Mouse (Mus musculus) heart, postnatal 36 days (tissue): ENCODE data around the gene Pyurf. TPM values are rescaled to one million over a fixed set of nuclear protein-coding genes. Genes with fewer than 3 reads are reported as not detected.

Source experiments
- DNase-seq, 2 experiments: peaks; one replicate each; pipeline ENCODE4 v3.0.0; 2021 to 2022
- intact Hi-C: fragments of 180-260 bp; cut with DNase I; formaldehyde crosslinking; loops from one replicate; pipeline ENCODE4 v1.15.1; 2025
- total RNA-seq, 2 experiments: library from RNA; stranded (reverse); gene quantifications; 2 replicates each; pipeline ENCODE4 v1.2.3; 2021

Pyurf gene
- total RNA-seq, result 10 to 100 TPM; 22.6 to 23.5 TPM

GRCm38 (mm10) chr6:57691467-57692261 lies at the start of gene Pyurf:
Pyurf (minus strand) TSS chr6:57692078.
- DNase-seq, result peak; percentile 83 to 85
- intact Hi-C loops, result loop anchor here (1.0 to 10.0 kb wide), 4 partner anchors 12 to 977 kb away; partner anchors contain the start of genes Avl9, Nt5c3 and Vmn1r4

- intact Hi-C loops, result no loop called here
These were observed 29.5 kb upstream of the Pyurf start for GRCm38 (mm10) chr6:57721347-57721746.

DNA sequence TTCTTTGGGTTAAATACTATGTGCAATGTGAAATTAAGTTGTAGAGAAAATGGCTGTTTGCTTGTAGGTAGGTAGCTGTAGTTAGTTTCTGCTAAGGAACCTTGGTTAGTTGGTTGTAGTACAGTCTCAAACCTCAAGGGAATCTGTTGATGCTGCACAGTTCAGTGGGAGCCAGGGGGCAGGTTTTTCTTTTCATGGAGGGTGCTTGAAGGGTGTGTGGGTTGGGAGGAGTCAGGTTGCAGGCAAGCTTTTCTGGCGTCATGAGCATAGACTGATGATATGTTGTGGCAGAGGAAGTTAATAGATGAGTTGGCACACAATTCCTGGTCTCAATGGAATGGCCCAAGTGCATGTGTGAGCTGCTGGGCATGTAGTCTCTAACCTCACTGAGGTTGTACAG lies 19.8 kb upstream of the Pyurf start:
- DNase-seq, result no peak
- intact Hi-C loops, result no loop called here

More at GRCm38 (mm10) chr6:57721347-57721746, 29.5 kb upstream of the Pyurf start:
- DNase-seq, result no peak

DNA sequence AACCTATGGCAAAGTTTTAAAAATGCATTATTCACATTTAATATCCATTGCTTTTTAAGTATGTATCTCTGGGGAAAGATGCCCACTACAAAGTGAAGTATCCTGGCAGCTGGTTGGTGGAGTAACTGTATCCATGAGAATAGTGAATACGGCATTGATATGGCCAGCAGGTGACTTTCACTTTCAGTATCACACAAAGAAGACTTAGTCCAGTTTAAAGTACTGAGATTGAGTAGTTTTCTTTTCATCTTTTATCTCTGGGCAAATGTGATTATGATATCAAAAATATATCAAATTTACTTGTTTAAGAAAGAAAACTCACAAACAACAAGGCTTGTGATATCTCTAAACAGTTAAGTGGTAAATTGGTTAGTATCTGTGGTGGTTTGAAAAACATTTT lies 14.8 kb upstream of the Pyurf start:
- intact Hi-C loops, result loop anchor here (10.0 kb wide), 1 partner anchor 912 kb away; the partner anchor contains the start of gene Kbtbd2
- no peak for DNase-seq

- DNase-seq, result no peak
- intact Hi-C loops, result loop anchor here (1.0 to 10.0 kb wide), 3 partner anchors 11 to 909 kb away; partner anchors contain the start of genes Kbtbd2, Ppm1k and Pyurf
These were observed 11.8 kb upstream of the Pyurf start for GRCm38 (mm10) chr6:57703703-57704102.

GRCm38 (mm10) chr6:57702743-57703499 lies 11.0 kb upstream of the Pyurf start:
- intact Hi-C loops, result loop anchor here (1.0 to 10.0 kb wide), 3 partner anchors 11 to 908 kb away; partner anchors contain the start of genes Kbtbd2, Ppm1k and Pyurf

DNA sequence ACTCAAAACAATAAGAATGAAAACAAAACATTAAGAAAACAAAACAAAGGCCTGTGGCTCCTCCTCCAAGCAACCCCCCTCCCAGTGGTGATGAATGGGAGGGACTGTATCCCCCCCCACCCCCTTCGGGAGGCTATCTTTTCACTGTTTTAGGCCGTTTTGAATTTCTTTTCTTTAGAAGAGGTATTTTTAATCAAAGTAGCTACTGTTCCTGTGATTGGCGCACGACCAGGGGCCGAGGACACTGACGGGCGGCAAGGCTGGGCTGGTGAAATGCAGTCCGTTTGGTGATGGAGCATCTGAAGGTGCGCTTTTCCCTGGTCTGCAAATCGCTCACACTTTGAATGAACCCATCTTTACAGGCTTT lies 10.5 kb upstream of the Pyurf start, which contains the start of gene Lancl2:
Lancl2 (plus strand) TSS at position 165 of the 367 bp plus-strand sequence.
- intact Hi-C loops, result loop anchor here (5.0 to 10.0 kb wide), 2 partner anchors 165 to 908 kb away; partner anchors contain the start of genes Kbtbd2 and Ppm1k
- no peak for DNase-seq

More at GRCm38 (mm10) chr6:57702743-57703499, 11.0 kb upstream of the Pyurf start:
- DNase-seq, result peak; percentile 96 to 98

DNA sequence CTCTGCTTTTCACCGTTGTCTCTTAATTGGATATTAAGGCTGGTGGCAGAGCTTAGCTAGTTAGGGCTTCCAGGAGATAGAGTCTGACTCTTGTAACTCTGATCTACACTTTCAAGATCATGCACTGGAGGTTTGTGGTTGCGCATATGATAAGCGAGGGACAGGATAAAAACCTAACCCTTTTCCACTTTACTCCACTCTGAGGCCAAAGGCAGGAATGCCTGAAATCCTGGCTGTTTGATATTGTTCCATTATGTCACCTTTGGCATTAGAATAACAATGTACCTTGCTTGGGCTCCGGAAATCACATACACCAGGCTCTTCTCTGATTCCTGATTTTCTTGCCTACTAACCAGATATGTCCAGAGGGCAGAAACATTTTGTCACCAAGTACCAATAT lies 9.8 kb upstream of the Pyurf start:
- intact Hi-C loops, result loop anchor here (5.0 to 10.0 kb wide), 2 partner anchors 164 to 907 kb away; partner anchors contain the start of genes Kbtbd2 and Ppm1k
- DNase-seq, result no peak

DNA sequence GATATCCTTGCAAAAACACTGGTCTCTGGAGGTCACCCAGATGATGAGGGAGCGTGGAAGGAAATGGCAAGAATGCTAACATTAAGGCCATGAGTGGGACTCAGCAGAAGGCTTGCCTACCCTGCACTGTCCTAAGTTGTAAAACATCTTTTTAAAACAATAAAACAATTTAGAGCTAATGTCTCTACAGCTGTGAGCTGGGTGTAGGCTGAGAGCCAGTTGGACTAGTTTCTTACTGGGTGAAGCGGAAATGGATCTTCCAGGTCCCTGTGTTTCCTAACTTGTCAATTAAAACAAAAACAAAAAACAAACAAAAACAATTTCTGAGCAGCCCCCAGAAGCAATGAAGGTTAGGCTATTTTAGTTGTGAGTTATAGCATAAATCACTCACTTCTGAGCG lies 1.2 kb upstream of the Pyurf start:
- no peak for DNase-seq
- intact Hi-C loops, result loop anchor here (5.0 to 10.0 kb wide), 3 partner anchors 129 to 978 kb away; partner anchors contain the start of genes Avl9, Nt5c3 and Vmn1r4

DNA sequence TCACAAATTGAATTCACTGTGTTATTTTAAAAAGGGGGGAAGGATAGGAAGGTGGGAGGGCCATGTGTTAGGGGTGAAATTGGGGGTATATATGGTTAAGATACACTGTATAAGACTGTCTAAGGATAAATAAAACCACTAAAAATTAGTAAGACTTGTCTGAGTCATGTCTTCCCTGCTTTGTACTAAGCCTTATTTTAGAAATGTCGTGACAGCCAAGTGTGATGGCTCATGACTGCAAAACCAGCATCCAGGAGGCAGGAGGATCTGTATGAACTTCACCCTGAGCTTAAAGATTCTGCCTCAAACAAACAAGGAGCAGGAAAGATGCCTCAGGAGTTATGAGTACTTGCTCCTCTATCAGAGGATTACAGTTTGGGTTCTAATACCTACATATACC lies 7.7 kb downstream of the Pyurf start:
- no peak for DNase-seq
- intact Hi-C loops, result no loop called here

- DNase-seq, result no peak
- intact Hi-C loops, result no loop called here
These were observed 30.6 kb downstream of the Pyurf start for GRCm38 (mm10) chr6:57661295-57661694.

DNA sequence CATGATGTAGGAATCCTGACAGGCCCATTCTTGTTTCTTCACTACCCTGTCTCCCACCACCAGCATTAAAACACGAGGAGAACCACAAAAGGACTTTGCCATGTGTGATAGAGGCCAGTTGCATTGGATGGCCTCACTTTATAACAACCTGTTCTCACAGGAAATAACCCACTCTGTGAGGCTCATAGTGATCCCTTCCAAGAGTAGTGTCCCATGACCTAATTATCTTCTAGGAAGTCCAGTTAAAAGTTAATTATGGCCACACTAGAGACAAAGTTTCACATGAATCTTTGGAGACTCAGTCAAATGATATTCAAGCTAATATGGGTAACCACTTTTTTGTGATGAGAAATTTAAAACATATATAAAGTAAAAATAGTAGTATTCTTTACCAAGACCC lies 44.6 kb downstream of the Pyurf start:
- intact Hi-C loops, result no loop called here
- no peak for DNase-seq

DNA sequence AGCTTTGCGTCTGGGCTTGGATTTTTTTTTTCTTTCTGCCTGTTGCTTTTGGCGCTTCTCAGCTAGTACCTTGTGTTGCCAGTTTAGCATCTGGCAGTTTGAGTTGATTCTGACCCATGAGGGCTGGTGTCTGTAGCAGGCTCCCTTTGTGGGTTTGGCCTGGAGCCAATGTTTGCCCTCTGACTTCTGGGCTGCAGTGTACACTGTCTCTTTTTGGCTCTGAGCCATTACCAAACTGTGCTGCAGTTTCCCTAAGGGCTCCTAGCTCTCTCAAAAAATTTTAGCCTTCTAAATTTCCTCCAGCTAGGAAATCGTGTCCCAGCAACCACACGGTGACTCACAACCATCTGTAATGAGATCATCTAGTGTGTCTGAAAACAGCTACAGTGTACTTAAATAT lies 50.1 kb downstream of the Pyurf start:
- intact Hi-C loops, result no loop called here
- DNase-seq, result peak; percentile 29 to 32

DNA sequence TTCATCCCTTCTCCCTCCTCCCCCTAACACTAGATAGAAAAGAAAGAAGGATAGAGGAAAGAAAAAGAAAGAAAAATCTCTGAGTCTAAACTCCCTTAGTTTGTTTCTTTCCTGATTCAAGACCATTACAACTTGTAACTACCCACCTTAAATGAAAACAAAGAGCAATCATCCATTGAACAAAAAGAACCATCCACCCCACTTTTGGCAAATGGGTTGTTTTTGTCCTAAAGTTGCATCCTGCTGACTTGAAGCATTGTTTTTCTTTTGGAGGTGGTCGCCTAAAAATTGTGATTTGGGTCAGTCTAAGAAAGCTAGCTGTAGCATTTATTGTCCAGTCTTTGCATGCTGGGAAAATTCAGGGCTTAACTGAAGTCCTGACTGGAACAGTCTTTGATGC lies 52.3 kb downstream of the Pyurf start:
- intact Hi-C loops, result no loop called here
- DNase-seq, result no peak

Other genes starting within 250 kb of the Pyurf start
- 10 to 100 TPM; 83.9 to 90.1 TPM for gene Ppm1k, start 156.6 kb downstream of the Pyurf start, total RNA-seq
- gene Herc6, start 111.1 kb downstream of the Pyurf start, total RNA-seq, result 1 to 10 TPM; 2.9 to 4.9 TPM
- 10 to 100 TPM; 13.3 to 13.9 TPM for gene Lancl2, start 10.5 kb upstream of the Pyurf start, total RNA-seq
- gene Vopp1, start 133.1 kb upstream of the Pyurf start, total RNA-seq, result 10 to 100 TPM; 18.9 to 20.3 TPM
- not detected for gene Vmn1r21, start 158.3 kb upstream of the Pyurf start, total RNA-seq
- gene Vmn1r22, start 215.9 kb upstream of the Pyurf start, total RNA-seq, result not detected
- not detected for gene Vmn1r23, start 234.8 kb upstream of the Pyurf start, total RNA-seq